Mouse (Mus musculus): ENCODE results near the gene Avpi1.
"Not testable (repeated sequence)": the region's sequence is repeated elsewhere in the genome, so short reads cannot be mapped to it uniquely, and the experiment has no call there.

The Avpi1 gene

GRCm38 (mm10) chr19:42104681-42105080, 24.2 kb downstream of the Avpi1 start:
- no peak for DNase-seq (ENCODE audit: low read depth)

GRCm38 (mm10) chr19:42099406-42099805, 29.5 kb downstream of the Avpi1 start:
- no peak for DNase-seq (ENCODE audit: low read depth)

GRCm38 (mm10) chr19:42090637-42091141, 38.2 kb downstream of the Avpi1 start:
- DNase-seq (ENCODE audit: low read depth) = peak; percentile 64

GRCm38 (mm10) chr19:42089748-42090595, 38.9 kb downstream of the Avpi1 start, which contains the start of gene Pi4k2a:
Gene Pi4k2a, plus strand, starts transcription at chr19:42090470.
- DNase-seq (ENCODE audit: low read depth) = peak; percentile 100

- DNase-seq (ENCODE audit: low read depth) = peak; percentile 85
These were observed 39.6 kb downstream of the Avpi1 start for GRCm38 (mm10) chr19:42089103-42089747.

- no peak for DNase-seq (ENCODE audit: low read depth)
These were observed 42.7 kb downstream of the Avpi1 start, which contains the start of gene Morn4 for GRCm38 (mm10) chr19:42086166-42086565. Gene Morn4, minus strand, starts transcription at chr19:42086357.

- no peak for DNase-seq (ENCODE audit: low read depth)
These were observed 43.2 kb downstream of the Avpi1 start for GRCm38 (mm10) chr19:42085690-42086089.

GRCm38 (mm10) chr19:42081613-42082012, 47.2 kb downstream of the Avpi1 start:
- DNase-seq (ENCODE audit: low read depth) = not testable (repeated sequence)

GRCm38 (mm10) chr19:42080469-42080868, 48.4 kb downstream of the Avpi1 start:
- DNase-seq (ENCODE audit: low read depth) = no peak

- no peak for DNase-seq (ENCODE audit: low read depth)
These were observed 48.9 kb downstream of the Avpi1 start for GRCm38 (mm10) chr19:42079950-42080349.

- no peak for DNase-seq (ENCODE audit: low read depth)
These were observed 49.9 kb downstream of the Avpi1 start for GRCm38 (mm10) chr19:42079006-42079405.

- DNase-seq (ENCODE audit: low read depth) = no peak
These were observed 50.3 kb downstream of the Avpi1 start for GRCm38 (mm10) chr19:42078566-42078965.

- DNase-seq (ENCODE audit: low read depth) = no peak
These were observed 52.9 kb downstream of the Avpi1 start for GRCm38 (mm10) chr19:42075992-42076391.

GRCm38 (mm10) chr19:42075051-42075450, 53.8 kb downstream of the Avpi1 start:
- DNase-seq (ENCODE audit: low read depth) = no peak

Data from naive thymus-derived CD4-positive, alpha-beta T cell, adult 2 months (primary cell).